Mouse (Mus musculus): ENCODE measurements around the gene Gsta3.

DNA sequence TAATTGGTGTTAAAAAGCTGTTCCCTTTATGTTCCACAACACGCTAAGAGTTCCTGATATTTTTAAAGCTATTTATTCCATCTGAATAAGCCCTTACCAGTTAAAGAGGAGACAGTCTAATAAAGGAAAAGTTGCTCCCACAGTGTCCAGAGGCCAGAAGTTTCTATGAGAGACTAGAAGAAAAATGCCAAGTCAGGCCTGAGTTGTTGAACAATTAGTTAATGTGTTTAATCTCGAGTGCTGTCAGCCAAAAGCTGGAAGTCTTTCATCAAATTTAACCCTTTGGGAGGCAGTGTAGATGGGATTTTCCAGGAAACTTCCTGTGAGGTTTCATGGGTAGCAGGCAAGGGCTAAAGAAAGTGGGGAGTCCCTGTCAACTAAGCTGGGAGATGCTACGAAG is 59.4 kb downstream of the Gsta3 start:
- no peak for TF ChIP-seq CTCF (IDR thresholded peaks at IDR 0.05; ENCODE audit: borderline replicate concordance, control insufficient read depth, extremely low read depth, insufficient read depth, low read length, poor library complexity)
- TF ChIP-seq POLR2A (IDR thresholded peaks at IDR 0.05; ENCODE audit: control insufficient read depth, extremely low read depth, insufficient read depth, low read length, poor library complexity): no peak

Data from thymus, adult 2 months (tissue).